Mouse (Mus musculus): ENCODE measurements around the gene Plcg2.
A peak's percentile ranks its signal among the peaks of the same experiment; 100 is the strongest.

DNA sequence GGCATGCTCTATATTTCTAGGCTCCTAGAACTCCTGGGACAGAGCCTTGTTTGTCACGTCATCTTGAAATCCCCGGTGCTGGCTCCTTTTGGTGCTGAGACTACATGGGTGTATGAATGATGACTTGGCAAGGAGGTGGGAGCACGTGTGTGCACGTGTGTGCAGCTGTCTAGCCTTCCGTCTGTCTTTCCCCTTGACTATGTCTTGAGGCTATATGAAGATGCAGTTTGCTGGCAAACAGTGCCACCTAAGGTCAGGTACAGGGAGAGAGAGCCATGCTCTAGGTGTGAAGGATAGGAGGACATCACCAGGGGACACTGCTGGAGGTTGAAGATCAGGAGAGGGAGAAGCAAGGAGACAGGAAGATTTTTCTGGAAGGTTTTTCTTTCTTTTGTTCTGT, 49.9 kb downstream of the Plcg2 start:
- TF ChIP-seq CTCF (IDR thresholded peaks at IDR 0.05), result peak; percentile 28; the same call in 1 of the 2 replicates
- no peak for TF ChIP-seq EP300 (IDR thresholded peaks at IDR 0.05)

Data from lung, postnatal 0 days (tissue).